Mouse (Mus musculus): ENCODE measurements around the gene Cfap44. TPM values are rescaled to one million over a fixed set of nuclear protein-coding genes. Genes with fewer than 3 reads are reported as not detected.

The Cfap44 gene
- polyA plus RNA-seq, 1 experiment, result 3.8 TPM

DNA sequence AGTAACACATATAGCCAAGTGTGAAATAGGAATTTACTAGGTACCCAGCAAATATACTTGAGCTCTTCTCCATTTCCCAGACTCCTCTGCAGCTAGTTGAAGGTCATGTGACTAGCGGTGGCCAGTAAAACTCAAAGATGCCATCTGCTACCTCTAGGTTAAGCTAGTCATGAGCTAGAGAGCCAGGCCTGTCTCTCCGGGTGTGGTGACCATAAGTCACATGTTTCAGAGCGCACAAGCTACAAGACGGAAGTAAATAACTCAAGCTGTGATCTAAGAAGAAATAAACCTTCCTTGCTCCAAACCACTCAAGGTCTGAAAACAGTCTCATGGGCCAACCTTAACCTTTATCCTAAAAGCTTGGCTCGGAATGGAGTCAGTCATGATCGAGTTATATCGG, 134.4 kb downstream of the Cfap44 start:
- DNase-seq (ENCODE audit: extremely low spot score in 1 of 2, low spot score in 1 of 2), result no peak

DNA sequence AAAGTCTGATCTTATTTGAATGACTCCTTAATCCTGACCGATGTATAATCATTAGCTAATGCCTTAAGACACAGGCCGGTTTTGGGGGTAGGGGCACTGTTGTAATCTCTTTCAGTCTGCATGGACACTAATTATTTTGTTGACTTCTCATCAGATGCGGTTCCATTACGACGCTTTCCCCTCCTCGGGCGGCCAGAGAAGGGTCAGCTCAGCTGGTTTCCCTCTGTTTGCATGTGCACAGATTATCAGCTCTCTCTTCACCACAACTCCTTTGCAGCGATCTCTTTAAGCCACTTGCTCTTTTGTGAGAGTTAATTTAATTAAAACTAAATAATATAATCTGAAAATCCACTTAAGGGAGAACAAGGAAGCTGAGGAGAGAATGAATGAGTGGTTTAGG, 135.1 kb downstream of the Cfap44 start:
- DNase-seq (ENCODE audit: extremely low spot score in 1 of 2, low spot score in 1 of 2), result no peak

DNA sequence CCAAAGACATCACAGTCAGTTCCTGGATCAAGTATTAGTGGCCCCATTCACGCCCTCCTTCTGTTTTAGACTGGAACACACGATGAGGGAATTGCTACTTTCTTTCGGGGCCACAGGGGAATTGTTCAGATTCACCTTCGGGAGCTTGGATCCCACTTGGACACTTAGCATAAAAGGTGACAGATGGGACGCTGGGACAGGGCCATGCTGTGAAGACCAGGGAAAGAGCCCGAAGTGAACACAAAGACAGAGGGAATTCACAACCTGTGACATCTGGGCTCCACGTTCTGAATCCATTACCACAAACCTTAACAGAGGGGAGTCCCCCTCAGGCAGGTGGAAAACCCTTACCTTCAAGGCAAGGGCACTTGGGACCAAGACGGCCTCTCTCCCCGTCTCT, 135.6 kb downstream of the Cfap44 start:
- DNase-seq (ENCODE audit: extremely low spot score in 1 of 2, low spot score in 1 of 2), result no peak

DNA sequence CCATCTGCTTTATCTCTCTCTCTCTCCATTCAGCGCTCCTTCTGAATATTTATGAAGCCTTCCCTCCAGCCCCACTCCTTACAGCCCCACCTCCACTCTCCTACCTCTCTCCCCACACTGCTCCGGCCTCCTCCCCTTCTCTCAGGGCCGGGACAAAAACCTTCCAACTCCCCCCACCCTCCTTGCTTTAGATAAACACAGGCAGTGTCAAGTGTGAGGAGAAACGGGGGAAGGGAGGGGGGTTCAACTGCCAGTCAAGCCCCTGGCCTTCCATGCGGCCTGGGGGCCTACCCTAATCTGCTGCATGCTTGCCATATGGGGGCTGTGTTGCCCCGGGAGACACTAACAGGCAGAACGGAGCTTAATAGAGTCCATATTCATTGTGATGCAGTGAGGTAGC, 136.2 kb downstream of the Cfap44 start:
- DNase-seq (ENCODE audit: extremely low spot score in 1 of 2, low spot score in 1 of 2), result peak in 1 of 2 experiments; percentile 36

DNA sequence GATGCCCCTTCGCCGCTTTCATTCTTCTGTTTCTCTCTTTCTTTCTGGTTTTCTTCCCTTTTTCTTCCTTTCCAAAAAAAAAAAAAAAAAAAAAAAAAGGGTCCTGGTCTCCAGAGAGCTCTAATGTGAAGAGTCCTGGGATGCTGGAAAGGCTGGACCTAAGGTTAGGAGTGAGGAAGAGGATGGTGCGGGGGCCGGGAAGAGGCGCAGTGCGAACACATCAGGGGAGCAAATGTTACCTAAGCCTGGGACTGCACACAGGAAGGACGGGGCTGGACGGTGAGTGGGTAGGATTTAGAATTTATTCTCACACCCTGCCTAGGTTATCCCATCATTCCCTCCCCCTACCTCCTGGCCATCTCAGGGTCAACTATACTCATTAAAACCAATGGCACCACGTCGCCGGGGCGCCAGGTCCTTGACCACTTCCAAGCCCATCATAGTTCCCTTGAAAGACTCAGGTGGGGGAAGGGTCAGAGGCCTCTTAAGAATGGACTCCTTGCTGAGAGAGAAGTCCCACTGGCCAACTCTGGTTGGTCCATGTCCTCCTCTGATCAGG, 136.7 kb downstream of the Cfap44 start:
- DNase-seq (ENCODE audit: extremely low spot score in 1 of 2, low spot score in 1 of 2), result no peak

Other genes with a start within 250 kb of the Cfap44 start
- 14.0 and 14.9 TPM in 2 replicates for gene Usf3, start 221.6 kb upstream of the Cfap44 start, polyA plus RNA-seq (2012; rRNA removed)
- 44.3 and 50.7 TPM in 2 replicates for gene Sidt1, start 61.6 kb upstream of the Cfap44 start, polyA plus RNA-seq (2012; rRNA removed)
- gene Spice1, start 47.7 kb upstream of the Cfap44 start, polyA plus RNA-seq (2012; rRNA removed), result 14.2 and 19.6 TPM in 2 replicates
- 7.9 and 8.5 TPM in 2 replicates for gene Boc, start 164.1 kb downstream of the Cfap44 start, polyA plus RNA-seq (2012; rRNA removed)